Mouse (Mus musculus): ENCODE results near the gene Elf5. TPM values are rescaled to one million over a fixed set of nuclear protein-coding genes. Genes with fewer than 3 reads are reported as not detected.

The Elf5 gene
- polyA plus RNA-seq, 1 experiment = not detected

GRCm38 (mm10) chr2:103400691-103401090 is 10.8 kb upstream of the Elf5 start:
- H3K4me3 ChIP-seq (ENCODE audit: insufficient read depth, low read depth, low read length) = no peak overlapping the region
- no peaks in the 10 kb centered on the region for H3K4me1 ChIP-seq (ENCODE audit: control insufficient read depth, insufficient read depth, low read length)
- no peak for TF ChIP-seq POLR2A (IDR thresholded peaks at IDR 0.05; ENCODE audit: insufficient read depth, low read depth, low read length)
- no peak for TF ChIP-seq CTCF (IDR thresholded peaks at IDR 0.05; ENCODE audit: insufficient read depth, low read depth, low read length)
- no peak overlapping the region for H3K27ac ChIP-seq (ENCODE audit: insufficient read depth, low read depth, low read length)
- WGBS = 46% methylated on average over 4 of the region's 4 CpGs

- TF ChIP-seq POLR2A (IDR thresholded peaks at IDR 0.05; ENCODE audit: insufficient read depth, low read depth, low read length) = no peak
- no peak for TF ChIP-seq CTCF (IDR thresholded peaks at IDR 0.05; ENCODE audit: insufficient read depth, low read depth, low read length)
- H3K4me1 ChIP-seq (ENCODE audit: control insufficient read depth, insufficient read depth, low read length) = no peaks in the 10 kb centered on the region
- no peak overlapping the region for H3K4me3 ChIP-seq (ENCODE audit: insufficient read depth, low read depth, low read length)
- WGBS = 81% methylated on average over 3 of the region's 3 CpGs
- H3K27ac ChIP-seq (ENCODE audit: insufficient read depth, low read depth, low read length) = no peak overlapping the region
These were observed 5.2 kb upstream of the Elf5 start for GRCm38 (mm10) chr2:103406239-103406638.

- H3K27ac ChIP-seq (ENCODE audit: insufficient read depth, low read depth, low read length) = no peak overlapping the region
- no peak overlapping the region for H3K4me3 ChIP-seq (ENCODE audit: insufficient read depth, low read depth, low read length)
- no peak for TF ChIP-seq CTCF (IDR thresholded peaks at IDR 0.05; ENCODE audit: insufficient read depth, low read depth, low read length)
- no peak for TF ChIP-seq POLR2A (IDR thresholded peaks at IDR 0.05; ENCODE audit: insufficient read depth, low read depth, low read length)
- no peaks in the 10 kb centered on the region for H3K4me1 ChIP-seq (ENCODE audit: control insufficient read depth, insufficient read depth, low read length)
- 93% methylated on average over 3 of the region's 3 CpGs for WGBS
These were observed 328 bp downstream of the Elf5 start for GRCm38 (mm10) chr2:103411816-103412215.

GRCm38 (mm10) chr2:103413381-103413780 is 1.9 kb downstream of the Elf5 start:
- no peaks in the 10 kb centered on the region for H3K4me1 ChIP-seq (ENCODE audit: control insufficient read depth, insufficient read depth, low read length)
- whole genome bisulfite sequencing = 80% methylated on average over 5 of the region's 5 CpGs
- TF ChIP-seq CTCF (IDR thresholded peaks at IDR 0.05; ENCODE audit: insufficient read depth, low read depth, low read length) (no peak), POLR2A (IDR thresholded peaks at IDR 0.05; ENCODE audit: insufficient read depth, low read depth, low read length) (no peak)
- H3K27ac ChIP-seq (ENCODE audit: insufficient read depth, low read depth, low read length) = no peak overlapping the region
- no peak overlapping the region for H3K4me3 ChIP-seq (ENCODE audit: insufficient read depth, low read depth, low read length)

- Histone ChIP-seq H3K4me1 (ENCODE audit: control insufficient read depth, insufficient read depth, low read length) (no peaks in the 10 kb centered on the region), H3K27ac (ENCODE audit: insufficient read depth, low read depth, low read length) (no peak overlapping the region), H3K4me3 (ENCODE audit: insufficient read depth, low read depth, low read length) (no peak overlapping the region)
- 95% methylated on average over 3 of the region's 3 CpGs for WGBS
- no peak for TF ChIP-seq POLR2A (IDR thresholded peaks at IDR 0.05; ENCODE audit: insufficient read depth, low read depth, low read length)
- no peak for TF ChIP-seq CTCF (IDR thresholded peaks at IDR 0.05; ENCODE audit: insufficient read depth, low read depth, low read length)
These were observed 4.3 kb downstream of the Elf5 start for GRCm38 (mm10) chr2:103415774-103416173.

- Histone ChIP-seq H3K4me1 (ENCODE audit: control insufficient read depth, insufficient read depth, low read length) (peaks cover 3% of the 10 kb centered on the region), H3K27ac (ENCODE audit: insufficient read depth, low read depth, low read length) (no peak overlapping the region), H3K4me3 (ENCODE audit: insufficient read depth, low read depth, low read length) (no peak overlapping the region)
- TF ChIP-seq CTCF (IDR thresholded peaks at IDR 0.05; ENCODE audit: insufficient read depth, low read depth, low read length) = no peak
- TF ChIP-seq POLR2A (IDR thresholded peaks at IDR 0.05; ENCODE audit: insufficient read depth, low read depth, low read length) = no peak
- WGBS = 68% methylated on average over 15 of the region's 15 CpGs
These were observed 9.4 kb downstream of the Elf5 start for GRCm38 (mm10) chr2:103420650-103421507.

GRCm38 (mm10) chr2:103423884-103424283 is 12.4 kb downstream of the Elf5 start:
- WGBS = 55% methylated on average over 12 of the region's 12 CpGs
- Histone ChIP-seq H3K4me1 (ENCODE audit: control insufficient read depth, insufficient read depth, low read length) (peaks cover 3% of the 10 kb centered on the region), H3K4me3 (ENCODE audit: insufficient read depth, low read depth, low read length) (no peak overlapping the region), H3K27ac (ENCODE audit: insufficient read depth, low read depth, low read length) (no peak overlapping the region)
- no peak for TF ChIP-seq POLR2A (IDR thresholded peaks at IDR 0.05; ENCODE audit: insufficient read depth, low read depth, low read length)
- TF ChIP-seq CTCF (IDR thresholded peaks at IDR 0.05; ENCODE audit: insufficient read depth, low read depth, low read length) = no peak

- no peak for TF ChIP-seq CTCF (IDR thresholded peaks at IDR 0.05; ENCODE audit: insufficient read depth, low read depth, low read length)
- TF ChIP-seq POLR2A (IDR thresholded peaks at IDR 0.05; ENCODE audit: insufficient read depth, low read depth, low read length) = no peak
- WGBS = 14% methylated on average over 12 of the region's 12 CpGs
- H3K4me1 ChIP-seq (ENCODE audit: control insufficient read depth, insufficient read depth, low read length) = peaks cover 3% of the 10 kb centered on the region
- H3K27ac ChIP-seq (ENCODE audit: insufficient read depth, low read depth, low read length) = no peak overlapping the region
- no peak overlapping the region for H3K4me3 ChIP-seq (ENCODE audit: insufficient read depth, low read depth, low read length)
These were observed 13.0 kb downstream of the Elf5 start for GRCm38 (mm10) chr2:103424349-103425026.

GRCm38 (mm10) chr2:103425456-103426063 is 14.1 kb downstream of the Elf5 start:
- Histone ChIP-seq H3K4me1 (ENCODE audit: control insufficient read depth, insufficient read depth, low read length) (peaks cover 3% of the 10 kb centered on the region), H3K27ac (ENCODE audit: insufficient read depth, low read depth, low read length) (no peak overlapping the region), H3K4me3 (ENCODE audit: insufficient read depth, low read depth, low read length) (no peak overlapping the region)
- 78% methylated on average over 11 of the region's 11 CpGs for WGBS
- TF ChIP-seq CTCF (IDR thresholded peaks at IDR 0.05; ENCODE audit: insufficient read depth, low read depth, low read length) (no peak), POLR2A (IDR thresholded peaks at IDR 0.05; ENCODE audit: insufficient read depth, low read depth, low read length) (no peak)
